Mouse (Mus musculus): ENCODE results near the gene Bcam. TPM values are rescaled to one million over a fixed set of nuclear protein-coding genes. Genes with fewer than 3 reads are reported as not detected.

Gene Bcam
- polyA plus RNA-seq, 1 experiment from 2014 or later, result 5.8 TPM

DNA sequence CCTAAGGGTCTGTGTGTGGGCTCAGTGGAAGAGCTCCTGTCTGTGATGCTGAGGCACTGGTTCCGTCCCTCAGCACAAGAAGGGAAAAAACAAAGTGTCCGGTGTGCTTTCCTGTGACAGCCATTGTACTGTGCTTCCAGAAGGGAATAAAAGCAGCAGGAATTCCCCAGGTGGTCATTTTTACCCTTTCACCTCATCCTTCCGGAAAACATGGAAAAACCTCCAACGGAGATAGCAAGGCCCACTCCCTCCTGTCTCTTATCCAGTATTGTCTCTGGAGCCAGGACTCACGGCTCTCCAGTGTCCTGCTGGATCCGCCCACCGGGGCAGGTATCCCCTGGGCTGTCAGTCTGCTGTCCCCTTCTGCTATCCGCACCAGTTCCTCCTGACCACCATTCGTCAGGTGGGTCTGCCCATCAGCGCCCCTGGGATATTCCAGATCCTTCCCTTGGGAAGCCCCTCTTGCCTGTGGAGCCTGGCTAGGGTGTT, 36.6 kb downstream of the Bcam start:
- H3K4me2 ChIP-seq (ENCODE audit: low read length), result no peak overlapping the region
- H3K27ac ChIP-seq (ENCODE audit: low read depth, low read length), result no peak overlapping the region
- peaks cover 75% of the 10 kb centered on the region for H3K36me3 ChIP-seq (ENCODE audit: control insufficient read depth, insufficient read depth, low read length)
- no peaks in the 10 kb centered on the region for H3K27me3 ChIP-seq (replicated peaks; ENCODE audit: control insufficient read depth, insufficient read depth, low read length)
- H3K9ac ChIP-seq (ENCODE audit: low read length), result no peak overlapping the region
- H3K4me1 ChIP-seq (ENCODE audit: control insufficient read depth, insufficient read depth, low read length), result no peaks in the 10 kb centered on the region
- ATAC-seq (no peak), DNase-seq (ENCODE audit: low spot score) (no peak)
- no peaks in the 10 kb centered on the region for H3K9me3 ChIP-seq (replicated peaks; ENCODE audit: control insufficient read depth, low read length)
- WGBS, result 85% methylated on average over 10 of the region's 10 CpGs
- H3K4me3 ChIP-seq (ENCODE audit: low read depth, low read length), result no peak overlapping the region

DNA sequence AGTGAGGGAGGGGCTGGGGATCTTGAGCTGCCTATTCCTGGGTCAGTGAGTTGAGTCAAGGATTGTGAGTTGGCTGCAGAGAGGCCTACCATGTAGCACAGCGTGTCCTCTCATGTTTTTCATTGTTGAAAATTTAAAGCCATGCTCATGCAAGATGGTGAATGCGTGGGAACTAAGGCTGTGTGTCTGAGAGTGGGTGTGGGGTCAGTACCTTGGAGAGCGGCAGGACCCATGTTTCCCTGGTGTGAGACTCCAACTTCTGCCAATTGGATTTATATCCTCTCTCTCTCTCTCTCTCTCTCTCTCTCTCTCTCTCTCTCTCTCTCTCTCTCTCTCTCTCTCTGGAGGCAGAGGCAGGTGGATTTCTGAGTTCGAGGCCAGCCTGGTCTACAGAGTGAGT, 44.3 kb downstream of the Bcam start:
- H3K36me3 ChIP-seq (ENCODE audit: control insufficient read depth, insufficient read depth, low read length), result peaks cover 70% of the 10 kb centered on the region
- DNase-seq (ENCODE audit: low spot score) (no peak), ATAC-seq (no peak)
- H3K27me3 ChIP-seq (replicated peaks; ENCODE audit: control insufficient read depth, insufficient read depth, low read length), result no peaks in the 10 kb centered on the region
- no peak overlapping the region for H3K4me3 ChIP-seq (ENCODE audit: low read depth, low read length)
- H3K9ac ChIP-seq (ENCODE audit: low read length), result no peak overlapping the region
- no peak overlapping the region for H3K4me2 ChIP-seq (ENCODE audit: low read length)
- H3K9me3 ChIP-seq (replicated peaks; ENCODE audit: control insufficient read depth, low read length), result no peaks in the 10 kb centered on the region
- H3K27ac ChIP-seq (ENCODE audit: low read depth, low read length), result no peak overlapping the region
- H3K4me1 ChIP-seq (ENCODE audit: control insufficient read depth, insufficient read depth, low read length), result no peaks in the 10 kb centered on the region
- 87% methylated on average over 4 of the region's 4 CpGs for WGBS

DNA sequence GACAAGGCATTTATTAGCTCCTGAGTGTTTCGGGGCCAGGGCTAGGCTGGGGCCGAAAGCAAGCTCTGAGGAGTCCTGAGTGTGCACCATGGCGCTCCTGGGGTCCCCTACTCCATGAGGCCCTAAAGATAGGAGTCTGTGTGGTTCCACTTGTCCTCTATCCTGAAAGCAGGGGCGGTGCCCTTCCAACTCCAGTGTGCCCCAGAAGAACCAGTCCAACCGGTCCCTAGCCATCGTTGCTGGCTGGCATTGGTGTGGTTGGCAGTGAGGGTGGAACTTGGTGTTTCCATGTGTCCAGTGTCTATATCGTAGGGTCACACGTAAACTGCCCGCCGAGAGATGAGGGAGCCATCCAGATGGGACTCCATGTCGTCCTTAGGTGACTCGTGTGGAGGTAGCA, 46.6 kb downstream of the Bcam start:
- DNase-seq (ENCODE audit: low spot score), result no peak
- no peak for ATAC-seq
- no peak overlapping the region for H3K9ac ChIP-seq (ENCODE audit: low read length)
- H3K27me3 ChIP-seq (replicated peaks; ENCODE audit: control insufficient read depth, insufficient read depth, low read length), result no peaks in the 10 kb centered on the region
- peaks cover 47% of the 10 kb centered on the region for H3K36me3 ChIP-seq (ENCODE audit: control insufficient read depth, insufficient read depth, low read length)
- H3K4me3 ChIP-seq (ENCODE audit: low read depth, low read length), result no peak overlapping the region
- H3K27ac ChIP-seq (ENCODE audit: low read depth, low read length), result no peak overlapping the region
- WGBS, result 91% methylated on average over 12 of the region's 12 CpGs
- no peaks in the 10 kb centered on the region for H3K9me3 ChIP-seq (replicated peaks; ENCODE audit: control insufficient read depth, low read length)
- no peak overlapping the region for H3K4me2 ChIP-seq (ENCODE audit: low read length)
- no peaks in the 10 kb centered on the region for H3K4me1 ChIP-seq (ENCODE audit: control insufficient read depth, insufficient read depth, low read length)

DNA sequence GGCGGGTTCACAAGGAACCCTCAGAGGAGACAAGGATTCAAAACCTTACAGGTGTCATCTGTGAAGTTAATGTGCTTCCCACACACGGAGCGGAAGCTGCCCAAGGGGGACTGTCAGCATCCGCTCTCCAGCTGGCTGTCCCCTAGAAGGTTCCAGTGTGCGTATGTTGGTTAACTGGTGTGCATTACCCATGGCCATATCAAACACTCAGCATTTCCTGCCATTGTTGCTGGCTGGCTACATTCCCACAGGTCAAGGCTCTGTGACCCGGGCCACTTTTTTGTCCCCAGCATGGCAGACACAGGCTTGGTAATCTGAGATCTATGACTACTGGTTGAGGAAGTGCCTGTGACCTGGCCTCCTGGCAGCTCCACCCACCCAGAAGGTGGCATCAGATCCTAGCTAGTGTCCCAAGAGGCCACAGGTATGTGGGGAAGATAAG, 48.0 kb downstream of the Bcam start:
- no peak overlapping the region for H3K27ac ChIP-seq (ENCODE audit: low read depth, low read length)
- DNase-seq (ENCODE audit: low spot score) (no peak), ATAC-seq (no peak)
- no peaks in the 10 kb centered on the region for H3K9me3 ChIP-seq (replicated peaks; ENCODE audit: control insufficient read depth, low read length)
- 93% methylated on average over 6 of the region's 6 CpGs for WGBS
- no peak overlapping the region for H3K4me2 ChIP-seq (ENCODE audit: low read length)
- H3K4me3 ChIP-seq (ENCODE audit: low read depth, low read length), result no peak overlapping the region
- H3K4me1 ChIP-seq (ENCODE audit: control insufficient read depth, insufficient read depth, low read length), result no peaks in the 10 kb centered on the region
- H3K9ac ChIP-seq (ENCODE audit: low read length), result no peak overlapping the region
- H3K27me3 ChIP-seq (replicated peaks; ENCODE audit: control insufficient read depth, insufficient read depth, low read length), result no peaks in the 10 kb centered on the region
- H3K36me3 ChIP-seq (ENCODE audit: control insufficient read depth, insufficient read depth, low read length), result peaks cover 36% of the 10 kb centered on the region

DNA sequence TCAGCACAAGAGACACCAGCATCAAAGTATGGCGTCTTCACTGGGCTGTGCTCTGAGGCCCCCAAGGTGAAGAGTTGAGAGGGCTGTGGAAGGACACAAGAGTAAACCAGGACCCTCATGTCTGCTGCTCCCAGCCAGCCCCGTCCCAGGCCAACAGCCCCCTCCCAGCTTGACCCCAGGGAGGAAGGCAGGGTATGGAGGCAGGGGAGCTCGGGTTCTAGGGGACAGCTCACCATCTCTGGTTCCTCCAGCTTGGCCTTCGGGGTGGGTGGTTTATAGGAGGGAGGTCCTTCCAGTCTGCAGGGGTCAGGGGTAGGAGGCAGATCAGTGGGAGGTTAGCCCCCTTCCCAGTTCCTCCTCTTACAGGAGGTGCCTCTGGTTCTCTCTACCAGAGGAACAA, 51.6 kb downstream of the Bcam start:
- no peak overlapping the region for H3K9ac ChIP-seq (ENCODE audit: low read length)
- H3K4me3 ChIP-seq (ENCODE audit: low read depth, low read length), result no peak overlapping the region
- H3K36me3 ChIP-seq (ENCODE audit: control insufficient read depth, insufficient read depth, low read length), result peaks cover 18% of the 10 kb centered on the region
- H3K4me1 ChIP-seq (ENCODE audit: control insufficient read depth, insufficient read depth, low read length), result peaks cover 7% of the 10 kb centered on the region
- no peaks in the 10 kb centered on the region for H3K9me3 ChIP-seq (replicated peaks; ENCODE audit: control insufficient read depth, low read length)
- no peaks in the 10 kb centered on the region for H3K27me3 ChIP-seq (replicated peaks; ENCODE audit: control insufficient read depth, insufficient read depth, low read length)
- no peak for ATAC-seq
- H3K4me2 ChIP-seq (ENCODE audit: low read length), result no peak overlapping the region
- 85% methylated on average over 4 of the region's 4 CpGs for WGBS
- H3K27ac ChIP-seq (ENCODE audit: low read depth, low read length), result no peak overlapping the region
- no peak for DNase-seq (ENCODE audit: low spot score)

DNA sequence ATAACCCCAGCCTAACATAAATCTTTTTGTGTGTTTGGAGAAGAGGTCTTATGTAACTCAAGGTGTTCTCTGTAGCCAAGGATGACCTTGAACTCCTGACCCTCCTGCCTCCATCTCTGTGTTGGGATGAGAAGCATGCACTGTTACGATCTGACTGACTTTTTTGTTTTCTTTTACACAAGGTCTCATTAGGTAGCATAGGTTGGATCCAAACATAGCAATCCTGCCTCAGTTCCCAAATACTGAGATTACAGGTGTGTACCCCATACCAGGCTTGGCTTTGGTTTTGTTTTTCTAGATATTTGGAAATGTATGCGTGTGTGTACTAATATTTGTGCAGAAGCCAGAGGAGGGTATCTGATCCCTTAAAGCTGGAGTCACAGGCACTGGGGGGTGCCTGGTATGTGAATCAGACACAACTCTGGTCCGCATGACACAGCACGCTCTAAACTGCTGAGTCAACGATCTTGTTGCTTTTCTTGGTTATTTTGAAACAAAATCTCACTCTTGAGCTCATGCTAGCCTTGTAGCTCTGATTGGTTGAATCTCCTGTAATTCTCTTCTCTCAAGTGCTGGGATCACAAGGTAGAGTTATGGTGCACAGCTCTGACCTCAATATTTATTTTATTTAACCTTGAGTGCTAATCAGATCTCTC, 52.4 kb downstream of the Bcam start:
- ATAC-seq (no peak), DNase-seq (ENCODE audit: low spot score) (no peak)
- Histone ChIP-seq H3K4me3 (ENCODE audit: low read depth, low read length) (no peak overlapping the region), H3K9me3 (replicated peaks; ENCODE audit: control insufficient read depth, low read length) (no peaks in the 10 kb centered on the region), H3K27me3 (replicated peaks; ENCODE audit: control insufficient read depth, insufficient read depth, low read length) (no peaks in the 10 kb centered on the region), H3K27ac (ENCODE audit: low read depth, low read length) (no peak overlapping the region), H3K9ac (ENCODE audit: low read length) (no peak overlapping the region), H3K4me1 (ENCODE audit: control insufficient read depth, insufficient read depth, low read length) (peaks cover 10% of the 10 kb centered on the region), H3K4me2 (ENCODE audit: low read length) (no peak overlapping the region), H3K36me3 (ENCODE audit: control insufficient read depth, insufficient read depth, low read length) (peaks cover 13% of the 10 kb centered on the region; the same call in 1 of the 2 replicates)
- WGBS, result 94% methylated on average over 5 of the region's 5 CpGs

DNA sequence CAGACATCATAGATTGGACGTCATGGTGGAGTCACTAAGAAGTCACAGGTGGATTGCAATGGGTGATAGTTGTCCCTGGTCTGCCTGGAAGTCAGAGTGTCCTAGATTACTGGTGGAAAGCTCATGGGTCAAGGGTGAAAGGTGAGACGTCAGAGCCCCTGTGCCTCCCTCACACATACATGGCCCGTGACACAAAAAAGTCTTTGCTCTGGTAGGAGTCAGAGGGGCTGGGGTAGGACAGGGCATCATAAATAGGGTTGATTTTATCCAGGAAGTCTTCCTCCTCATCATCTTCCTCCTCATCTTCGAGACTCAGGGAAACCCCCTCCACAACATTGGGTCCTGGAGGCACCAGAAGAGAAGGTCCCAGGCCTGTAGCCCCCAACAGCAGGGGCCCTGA, 53.5 kb downstream of the Bcam start:
- H3K27me3 ChIP-seq (replicated peaks; ENCODE audit: control insufficient read depth, insufficient read depth, low read length), result no peaks in the 10 kb centered on the region
- peaks cover 10% of the 10 kb centered on the region for H3K4me1 ChIP-seq (ENCODE audit: control insufficient read depth, insufficient read depth, low read length)
- no peaks in the 10 kb centered on the region for H3K9me3 ChIP-seq (replicated peaks; ENCODE audit: control insufficient read depth, low read length)
- H3K4me2 ChIP-seq (ENCODE audit: low read length), result no peak overlapping the region
- DNase-seq (ENCODE audit: low spot score) (no peak), ATAC-seq (no peak)
- H3K9ac ChIP-seq (ENCODE audit: low read length), result no peak overlapping the region
- 85% methylated on average over 4 of the region's 4 CpGs for WGBS
- no peak overlapping the region for H3K4me3 ChIP-seq (ENCODE audit: low read depth, low read length)
- H3K27ac ChIP-seq (ENCODE audit: low read depth, low read length), result no peak overlapping the region
- H3K36me3 ChIP-seq (ENCODE audit: control insufficient read depth, insufficient read depth, low read length), result peaks cover 14% of the 10 kb centered on the region

DNA sequence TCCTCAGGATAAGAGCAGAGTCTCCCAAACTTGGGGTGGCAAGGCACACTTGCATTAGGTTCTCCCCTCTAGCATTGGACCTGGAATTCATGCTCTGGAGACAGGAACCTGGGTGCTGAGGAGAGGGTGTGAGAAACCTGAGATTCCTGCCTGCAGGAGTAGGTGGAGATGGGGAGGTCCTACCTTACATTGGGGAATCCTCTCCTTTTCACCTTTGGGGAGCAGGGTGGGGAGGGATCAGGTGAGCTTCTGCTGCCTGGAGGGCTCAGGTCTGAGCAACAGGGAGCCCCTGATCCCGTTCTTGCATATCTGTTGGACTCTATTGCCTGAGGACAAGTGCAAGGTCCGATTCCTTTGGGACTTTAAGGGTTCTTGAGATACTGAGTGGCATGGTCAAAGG, 54.0 kb downstream of the Bcam start:
- ATAC-seq (no peak), DNase-seq (ENCODE audit: low spot score) (no peak)
- H3K4me3 ChIP-seq (ENCODE audit: low read depth, low read length), result no peak overlapping the region
- H3K9ac ChIP-seq (ENCODE audit: low read length), result peak overlapping the region; percentile 50; the same call in 1 of the 2 replicates
- H3K4me1 ChIP-seq (ENCODE audit: control insufficient read depth, insufficient read depth, low read length), result peaks cover 10% of the 10 kb centered on the region
- H3K27ac ChIP-seq (ENCODE audit: low read depth, low read length), result peak overlapping the region; percentile 84
- no peaks in the 10 kb centered on the region for H3K9me3 ChIP-seq (replicated peaks; ENCODE audit: control insufficient read depth, low read length)
- H3K4me2 ChIP-seq (ENCODE audit: low read length), result peak overlapping the region; percentile 52
- WGBS, result 88% methylated on average over 2 of the region's 2 CpGs
- peaks cover 19% of the 10 kb centered on the region for H3K36me3 ChIP-seq (ENCODE audit: control insufficient read depth, insufficient read depth, low read length)
- H3K27me3 ChIP-seq (replicated peaks; ENCODE audit: control insufficient read depth, insufficient read depth, low read length), result no peaks in the 10 kb centered on the region

DNA sequence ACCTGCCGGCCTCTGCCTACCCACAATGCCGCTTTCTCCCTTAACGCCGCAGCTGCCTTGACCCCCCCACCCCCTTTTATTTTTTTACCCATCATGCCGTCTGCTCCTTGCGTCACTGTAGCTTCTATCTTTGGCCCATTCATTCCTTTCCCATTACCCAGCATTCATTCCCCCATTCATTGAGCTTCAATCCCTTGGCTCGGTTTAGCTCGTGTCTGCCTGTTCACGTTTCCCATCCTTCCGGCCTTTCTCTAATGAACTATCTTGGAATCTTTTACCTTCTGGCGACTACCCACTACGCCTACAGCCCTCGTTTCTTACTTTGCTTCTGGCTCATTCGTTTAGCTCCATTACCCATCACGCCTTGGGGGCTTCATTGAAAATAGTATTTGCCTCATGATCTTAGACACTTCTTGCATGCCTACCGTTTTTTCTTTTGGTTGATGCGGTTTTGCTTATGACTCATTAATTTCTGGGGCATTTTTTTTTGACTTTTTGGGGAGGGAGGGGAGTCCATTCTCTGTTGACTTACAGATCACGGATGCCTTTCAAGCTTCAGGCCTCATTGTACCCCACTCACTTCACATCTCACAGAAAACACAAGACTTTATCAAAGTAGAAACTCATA, 54.6 kb downstream of the Bcam start:
- WGBS, result 8% methylated on average over 18 of the region's 18 CpGs
- Histone ChIP-seq H3K27ac (ENCODE audit: low read depth, low read length) (peak overlapping the region; percentile 84), H3K27me3 (replicated peaks; ENCODE audit: control insufficient read depth, insufficient read depth, low read length) (no peaks in the 10 kb centered on the region), H3K4me2 (ENCODE audit: low read length) (peak overlapping the region; percentile 52), H3K4me1 (ENCODE audit: control insufficient read depth, insufficient read depth, low read length) (peaks cover 10% of the 10 kb centered on the region), H3K9me3 (replicated peaks; ENCODE audit: control insufficient read depth, low read length) (no peaks in the 10 kb centered on the region), H3K36me3 (ENCODE audit: control insufficient read depth, insufficient read depth, low read length) (peaks cover 22% of the 10 kb centered on the region), H3K4me3 (ENCODE audit: low read depth, low read length) (peak overlapping the region; percentile 25), H3K9ac (ENCODE audit: low read length) (peak overlapping the region; percentile 50)
- DNase-seq (ENCODE audit: low spot score) (no peak), ATAC-seq (no peak)
